14 mouse cellular contexts compared by ENCODE assay signal in the genomic region with DNA sequence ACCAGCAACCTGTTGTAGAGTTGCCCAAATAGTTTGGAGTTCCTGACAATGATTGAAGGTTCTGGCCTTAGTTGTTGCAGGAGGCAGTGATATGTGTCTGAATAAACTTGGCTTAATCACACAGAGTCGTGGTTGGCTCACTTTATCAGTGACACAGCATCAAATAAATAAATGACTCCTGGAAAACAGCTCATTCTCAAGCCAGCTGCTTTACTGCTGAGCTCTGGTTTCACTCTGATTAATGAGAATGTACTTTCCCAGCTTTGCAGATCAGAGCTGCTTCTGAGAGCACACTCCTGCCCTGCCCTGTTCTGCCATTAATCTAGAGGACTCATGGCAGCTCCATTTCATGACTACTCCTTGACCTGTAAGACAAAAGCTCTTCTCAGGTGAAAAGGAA.
DNase-seq lines count a peak whose midpoint lies in the region; ATAC-seq and TF ChIP-seq lines count a peak whose summit lies in the region.
"Had no signal": no experiment of that assay in that cellular context is flagged by ENCODE, and none has a peak within 500 bp of the region (broad histone marks: within the 10 kb centered on the region; RNA-seq: fewer than 3 reads in every experiment).

No protein-coding gene starts in this region.

- H3K9me3 ChIP-seq in kidney, embryonic 16.5 days (ENCODE audit: low read length): no peaks in the 10 kb centered on the region
- no peaks in the 10 kb centered on the region for H3K9me3 ChIP-seq in liver, embryonic 12.5 days (replicated peaks)
- H3K9me3 ChIP-seq: heart, embryonic 15.5 days; limb, embryonic 12.5 days had no signal

- no peak for TF ChIP-seq CTCF in lung, adult 2 months (IDR thresholded peaks at IDR 0.05; ENCODE audit: insufficient read depth, low read length)

- no peak overlapping the region for H3K4me2 ChIP-seq in kidney, embryonic 16.5 days (replicated peaks; ENCODE audit: low read depth, low read length)
- no peak overlapping the region for H3K4me2 ChIP-seq in liver, embryonic 12.5 days
- H3K4me2 ChIP-seq: heart, embryonic 15.5 days; limb, embryonic 12.5 days had no signal

- 3% methylated on average over 1 of the region's 1 CpGs for WGBS in lung, adult 2 months
- 0% methylated on average over 1 of the region's 1 CpGs for WGBS in kidney, embryonic 16.5 days
- 22% methylated on average over 1 of the region's 1 CpGs for WGBS in liver, embryonic 12.5 days (ENCODE audit: insufficient replicate concordance)

- H3K9ac ChIP-seq in kidney, embryonic 16.5 days (replicated peaks; ENCODE audit: low read length): no peak overlapping the region
- H3K9ac ChIP-seq in liver, embryonic 12.5 days: no peak overlapping the region
- H3K9ac ChIP-seq: heart, embryonic 15.5 days; limb, embryonic 12.5 days had no signal

- H3K4me1 ChIP-seq in lung, adult 2 months (ENCODE audit: control insufficient read depth, insufficient read depth, low read length): no peaks in the 10 kb centered on the region
- 0 out of 2 replicates have a peak, but pooled peaks cover 3% of the 10 kb centered on the region for H3K4me1 ChIP-seq in kidney, embryonic 16.5 days (ENCODE audit: insufficient read depth, low read length)
- no peaks in the 10 kb centered on the region for H3K4me1 ChIP-seq in liver, embryonic 12.5 days
- H3K4me1 ChIP-seq: heart, embryonic 15.5 days; limb, embryonic 12.5 days had no signal

- TF ChIP-seq POLR2A in lung, adult 2 months (IDR thresholded peaks at IDR 0.05; ENCODE audit: borderline replicate concordance, extremely low read depth, low read depth, low read length): no peak

- H3K27me3 ChIP-seq in kidney, embryonic 16.5 days (ENCODE audit: insufficient read depth, low read length): no peaks in the 10 kb centered on the region
- no peaks in the 10 kb centered on the region for H3K27me3 ChIP-seq in liver, embryonic 12.5 days (replicated peaks)
- H3K27me3 ChIP-seq: heart, embryonic 15.5 days; limb, embryonic 12.5 days; Patski had no signal

- H3K36me3 ChIP-seq in kidney, embryonic 16.5 days (ENCODE audit: insufficient read depth, low read length): no peaks in the 10 kb centered on the region
- no peaks in the 10 kb centered on the region for H3K36me3 ChIP-seq in liver, embryonic 12.5 days
- H3K36me3 ChIP-seq: heart, embryonic 15.5 days; limb, embryonic 12.5 days had no signal

- DNase-seq in adrenal gland, adult 2 months: peak; percentile 41
- DNase-seq in adrenal gland, postnatal 25 days: no peak
- peak; percentile 18 for DNase-seq in lung, postnatal 36 days
- no peak for DNase-seq in lung, adult 2 months
- DNase-seq in urinary bladder, postnatal 4 days (ENCODE audit: low spot score in 2 of 2): no peak
- DNase-seq in right cerebral cortex, postnatal 14 days: no peak
- DNase-seq: layer of hippocampus, postnatal 36 days; lung, adult 18-20 months; thymus, adult 2 months had no signal

- no peak overlapping the region; the same call in 1 of the 2 replicates for H3K27ac ChIP-seq in kidney, embryonic 16.5 days (ENCODE audit: low read length)
- H3K27ac ChIP-seq in liver, embryonic 12.5 days: no peak overlapping the region
- H3K27ac ChIP-seq: heart, embryonic 15.5 days; limb, embryonic 12.5 days had no signal

- H3K4me3 ChIP-seq in lung, adult 2 months (replicated peaks; ENCODE audit: extremely low read depth, low read depth, low read length): no peak overlapping the region
- H3K4me3 ChIP-seq in kidney, embryonic 16.5 days (ENCODE audit: low read length): no peak overlapping the region
- no peak overlapping the region for H3K4me3 ChIP-seq in liver, embryonic 12.5 days
- H3K4me3 ChIP-seq: heart, embryonic 15.5 days; limb, embryonic 12.5 days had no signal

- ATAC-seq in kidney, embryonic 16.5 days (ENCODE audit: low FRiP score, low TSS enrichment): peak; percentile 96
- no peak for ATAC-seq in liver, embryonic 12.5 days
- ATAC-seq: Patski had no signal

Comparison
In these comparisons a context has a peak if more than half of its experiments do, and no peak if none do; other contexts are left out.
1. DNase-seq: peak in adrenal gland, adult 2 months (single experiment) and lung, postnatal 36 days (single experiment); none in adrenal gland, postnatal 25 days (single experiment), lung, adult 2 months (single experiment), urinary bladder, postnatal 4 days (0 of 2) and right cerebral cortex, postnatal 14 days (single experiment).